In genomic region chr17:56684649-56685048, GRCm38 (mm10) we compare ENCODE assay signal across 18 mouse cellular contexts. TPM values are rescaled to one million over a fixed set of nuclear protein-coding genes. Genes with fewer than 3 reads are reported as not detected.
DNase-seq lines count a peak whose midpoint lies in the region; ATAC-seq lines count a peak whose summit lies in the region.
"Had no signal": no experiment of that assay in that cellular context is flagged by ENCODE, and none has a peak within 500 bp of the region (broad histone marks: within the 10 kb centered on the region; RNA-seq: fewer than 3 reads in every experiment).

No protein-coding gene starts in this region.

- DNase-seq in gastrocnemius, adult 18-20 months (ENCODE audit: low spot score): peak; percentile 36
- DNase-seq in gastrocnemius, postnatal 4 days (ENCODE audit: low spot score in 2 of 2): no peak
- DNase-seq in midbrain, embryonic 11.5 days (ENCODE audit: low spot score, missing footprints): peak; percentile 51
- peak; percentile 23 to 40 for DNase-seq in gastrocnemius, adult 8-10 months (ENCODE audit: low spot score in 2 of 2)
- DNase-seq in skeletal muscle tissue, adult 2 months (ENCODE audit: low read depth, low spot score): peak; percentile 39
- no peak for DNase-seq in spleen, postnatal 10 days (ENCODE audit: low spot score in 2 of 2)
- DNase-seq: adrenal gland, adult 2 months; cerebellum, postnatal 36 days; kidney, adult 8-10 months; kidney, postnatal 14 days; lung, adult 2 months; lung, postnatal 4 days; right cerebral cortex, postnatal 25 days had no signal

- no peak overlapping the region for H3K4me2 ChIP-seq in midbrain, embryonic 11.5 days
- no peak overlapping the region for H3K4me2 ChIP-seq in midbrain, embryonic 15.5 days
- H3K4me2 ChIP-seq: liver, embryonic 12.5 days had no signal

- no peaks in the 10 kb centered on the region for H3K9me3 ChIP-seq in midbrain, embryonic 11.5 days (ENCODE audit: control insufficient read depth, low read length)
- no peaks in the 10 kb centered on the region for H3K9me3 ChIP-seq in midbrain, embryonic 15.5 days
- H3K9me3 ChIP-seq: hindbrain, embryonic 10.5 days; limb, embryonic 10.5 days; liver, embryonic 12.5 days had no signal

- no peaks in the 10 kb centered on the region for H3K27me3 ChIP-seq in midbrain, embryonic 11.5 days (ENCODE audit: control insufficient read depth, insufficient read depth, low read length)
- H3K27me3 ChIP-seq in midbrain, embryonic 15.5 days (replicated peaks): no peaks in the 10 kb centered on the region
- H3K27me3 ChIP-seq: liver, embryonic 12.5 days had no signal

- H3K4me3 ChIP-seq in midbrain, embryonic 11.5 days (ENCODE audit: low read depth, low read length): no peak overlapping the region
- H3K4me3 ChIP-seq in midbrain, embryonic 15.5 days: no peak overlapping the region
- H3K4me3 ChIP-seq: hindbrain, embryonic 10.5 days; limb, embryonic 10.5 days; liver, embryonic 12.5 days; myocyte had no signal

- H3K9ac ChIP-seq in midbrain, embryonic 11.5 days (ENCODE audit: low read length): no peak overlapping the region
- H3K9ac ChIP-seq in midbrain, embryonic 15.5 days: no peak overlapping the region
- H3K9ac ChIP-seq: liver, embryonic 12.5 days had no signal

- peaks cover 17% of the 10 kb centered on the region for H3K36me3 ChIP-seq in midbrain, embryonic 11.5 days (ENCODE audit: control insufficient read depth, insufficient read depth, low read length)
- peaks cover 26% of the 10 kb centered on the region for H3K36me3 ChIP-seq in midbrain, embryonic 15.5 days (replicated peaks)

- no peak for ATAC-seq in midbrain, embryonic 11.5 days (ENCODE audit: low FRiP score)
- no peak for ATAC-seq in midbrain, embryonic 15.5 days (replicated peaks)
- ATAC-seq: liver, embryonic 12.5 days had no signal

- no peaks in the 10 kb centered on the region for H3K4me1 ChIP-seq in midbrain, embryonic 11.5 days (ENCODE audit: control insufficient read depth, insufficient read depth, low read length)
- peaks cover 6% of the 10 kb centered on the region; the same call in 1 of the 2 replicates for H3K4me1 ChIP-seq in midbrain, embryonic 15.5 days
- H3K4me1 ChIP-seq: hindbrain, embryonic 10.5 days; limb, embryonic 10.5 days had no signal

- 86% methylated on average over 2 of the region's 2 CpGs for WGBS in midbrain, embryonic 11.5 days
- 86% methylated on average over 2 of the region's 2 CpGs for WGBS in midbrain, embryonic 15.5 days

- no peak overlapping the region for H3K27ac ChIP-seq in midbrain, embryonic 11.5 days (ENCODE audit: low read depth, low read length)
- no peak overlapping the region for H3K27ac ChIP-seq in midbrain, embryonic 15.5 days
- H3K27ac ChIP-seq: hindbrain, embryonic 10.5 days; limb, embryonic 10.5 days had no signal

RNA-seq across cellular contexts. Expression of gene Ranbp3, which starts 11.6 kb away (rescaled TPM):
- total RNA-seq in gastrocnemius, adult 18-20 months (2021): 10 to 100 TPM; 36.1 to 39.6 TPM
- total RNA-seq in gastrocnemius, postnatal 4 days (2021): 10 to 100 TPM; 58.6 to 59.4 TPM
- polyA plus RNA-seq in midbrain, embryonic 11.5 days (2014; fragmentation: Nextera tagmentation; extraction: Ambion mirVana): 108 and 112 TPM in 2 replicates
- polyA plus RNA-seq in midbrain, embryonic 15.5 days (2015; fragmentation: Nextera tagmentation; extraction: Ambion mirVana): 109 and 116 TPM in 2 replicates
- 10 to 100 TPM; 36.5 to 40.7 (median 39.7) TPM for total RNA-seq in gastrocnemius, adult 8-10 months (2022)

RNA-seq across cellular contexts. Expression of gene Ndufa11, which starts 32.9 kb away (rescaled TPM):
- total RNA-seq in gastrocnemius, adult 18-20 months (2021): 100 to 1,000 TPM; 420 to 445 TPM
- total RNA-seq in gastrocnemius, postnatal 4 days (2021): 100 to 1,000 TPM; 358 to 365 TPM
- 323 and 337 TPM in 2 replicates for polyA plus RNA-seq in midbrain, embryonic 11.5 days (2014; fragmentation: Nextera tagmentation; extraction: Ambion mirVana)
- polyA plus RNA-seq in midbrain, embryonic 15.5 days (2015; fragmentation: Nextera tagmentation; extraction: Ambion mirVana): 516 and 531 TPM in 2 replicates
- 100 to 1,000 TPM; 325 to 413 (median 358) TPM for total RNA-seq in gastrocnemius, adult 8-10 months (2022)

RNA-seq across cellular contexts. Expression of gene Vmac, which starts 33.2 kb away (rescaled TPM):
- total RNA-seq in gastrocnemius, adult 18-20 months (2021): 1 to 10 TPM; 2.0 to 2.1 TPM
- total RNA-seq in gastrocnemius, postnatal 4 days (2021): 1 to 10 TPM; 7.5 to 8.0 TPM
- polyA plus RNA-seq in midbrain, embryonic 11.5 days (2014; fragmentation: Nextera tagmentation; extraction: Ambion mirVana): 13.1 and 15.0 TPM in 2 replicates
- polyA plus RNA-seq in midbrain, embryonic 15.5 days (2015; fragmentation: Nextera tagmentation; extraction: Ambion mirVana): 15.5 and 18.2 TPM in 2 replicates
- 1 to 10 TPM; 1.8 to 3.1 (median 2.4) TPM for total RNA-seq in gastrocnemius, adult 8-10 months (2022)

RNA-seq across cellular contexts. Expression of gene Catsperd, which starts 56.7 kb away (rescaled TPM):
- total RNA-seq in gastrocnemius, adult 18-20 months (2021): under 1 TPM in 1 of 2 experiments, not detected in 1; 0.16 TPM
- not detected for total RNA-seq in gastrocnemius, postnatal 4 days (2021)
- polyA plus RNA-seq in midbrain, embryonic 11.5 days (2014; fragmentation: Nextera tagmentation; extraction: Ambion mirVana): 0.93 and 0.95 TPM in 2 replicates
- 2.3 and 2.5 TPM in 2 replicates for polyA plus RNA-seq in midbrain, embryonic 15.5 days (2015; fragmentation: Nextera tagmentation; extraction: Ambion mirVana)
- total RNA-seq in gastrocnemius, adult 8-10 months (2022): not detected

RNA-seq across cellular contexts. Expression of gene Lonp1, which starts 58.0 kb away (rescaled TPM):
- 10 to 100 TPM; 64.9 to 65.8 TPM for total RNA-seq in gastrocnemius, adult 18-20 months (2021)
- 10 to 100 TPM; 58.1 to 59.2 TPM for total RNA-seq in gastrocnemius, postnatal 4 days (2021)
- 44.6 and 48.9 TPM in 2 replicates for polyA plus RNA-seq in midbrain, embryonic 11.5 days (2014; fragmentation: Nextera tagmentation; extraction: Ambion mirVana)
- 48.9 and 52.9 TPM in 2 replicates for polyA plus RNA-seq in midbrain, embryonic 15.5 days (2015; fragmentation: Nextera tagmentation; extraction: Ambion mirVana)
- total RNA-seq in gastrocnemius, adult 8-10 months (2022): 10 to 100 TPM; 63.0 to 69.4 (median 67.5) TPM

Comparison
In these comparisons a context has a peak if more than half of its experiments do, and no peak if none do; other contexts are left out.
1. DNase-seq: peak in gastrocnemius, adult 18-20 months (single experiment), midbrain, embryonic 11.5 days (single experiment), gastrocnemius, adult 8-10 months (2 of 2) and skeletal muscle tissue, adult 2 months (single experiment); none in gastrocnemius, postnatal 4 days (0 of 2) and spleen, postnatal 10 days (0 of 2).